Mouse (Mus musculus) activated CD4-positive, CD25-positive, alpha-beta regulatory T cell, adult 4 months (primary cell): Measurements from ENCODE around the gene Dcaf5. TPM values are rescaled to one million over a fixed set of nuclear protein-coding genes. Genes with fewer than 3 reads are reported as not detected.

Experiments
- ATAC-seq: one replicate; pipeline ENCODE4 v1.8.0; 2017
- polyA plus RNA-seq, 2 experiments: library from polyadenylated mRNA; unstranded; fragments of 100-300 nt; shearing (Covaris generic); gene quantifications; one replicate each; pipeline ENCODE4 v1.2.1; 2017

Dcaf5 gene
- polyA plus RNA-seq, 2 experiments from 2014 or later: 14.9 to 19.0 TPM

DNA sequence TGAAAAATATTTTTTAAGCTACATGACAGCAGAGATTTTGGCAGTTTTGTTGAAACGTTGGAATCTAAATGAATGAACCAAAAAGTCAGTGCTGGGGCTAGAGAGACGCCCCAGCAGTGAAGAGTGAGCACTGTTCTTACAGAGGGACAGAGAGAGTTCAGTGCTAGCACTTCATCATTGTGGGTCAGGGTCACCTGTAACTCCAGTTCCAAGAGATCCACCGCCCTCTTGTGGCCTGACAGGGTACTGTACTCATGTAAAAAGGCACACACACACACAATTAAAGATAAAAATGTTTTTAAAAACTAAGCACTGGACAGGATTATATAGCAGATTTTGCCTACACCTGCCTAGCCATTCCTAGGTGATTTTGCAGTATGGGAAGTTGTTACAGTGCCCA is 29.8 kb downstream of the Dcaf5 start:
- no peak for ATAC-seq

DNA sequence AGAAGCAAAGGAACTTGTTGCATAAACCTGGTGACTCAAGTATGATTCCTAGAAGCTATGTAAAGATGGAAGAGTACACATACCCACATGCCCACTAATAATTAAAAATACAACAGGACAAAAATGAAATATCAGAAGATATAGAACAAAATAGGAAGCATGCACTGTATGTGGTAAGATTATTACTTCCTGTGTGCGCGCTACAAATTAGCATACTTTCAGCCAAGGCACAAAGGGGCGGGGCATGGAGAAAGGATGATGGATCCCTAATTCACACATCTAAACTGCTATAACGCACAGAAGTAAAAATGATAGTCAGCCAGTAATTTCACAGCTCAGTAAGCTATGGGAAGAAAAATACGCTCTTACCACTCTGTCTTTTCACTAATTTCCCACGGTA is 32.3 kb downstream of the Dcaf5 start:
- no peak for ATAC-seq

DNA sequence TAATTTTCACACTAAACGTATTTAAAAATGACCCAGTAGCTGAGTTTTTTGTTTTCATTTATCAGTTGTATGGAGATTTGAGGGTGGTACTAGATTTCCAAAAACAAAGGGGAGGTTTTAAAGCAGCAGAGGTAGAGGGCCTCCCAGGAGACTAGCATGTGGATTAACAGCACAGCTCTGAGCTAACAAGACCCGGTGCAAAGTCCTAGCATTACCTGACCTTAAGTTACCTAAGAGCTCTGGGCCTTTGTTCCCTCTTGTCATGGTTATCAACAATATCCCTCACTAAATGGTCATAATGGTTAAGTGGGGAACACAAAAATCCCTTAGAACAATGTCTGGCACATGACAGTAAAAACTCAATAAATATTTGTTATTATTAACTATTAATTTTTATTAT is 37.3 kb downstream of the Dcaf5 start:
- no peak for ATAC-seq

DNA sequence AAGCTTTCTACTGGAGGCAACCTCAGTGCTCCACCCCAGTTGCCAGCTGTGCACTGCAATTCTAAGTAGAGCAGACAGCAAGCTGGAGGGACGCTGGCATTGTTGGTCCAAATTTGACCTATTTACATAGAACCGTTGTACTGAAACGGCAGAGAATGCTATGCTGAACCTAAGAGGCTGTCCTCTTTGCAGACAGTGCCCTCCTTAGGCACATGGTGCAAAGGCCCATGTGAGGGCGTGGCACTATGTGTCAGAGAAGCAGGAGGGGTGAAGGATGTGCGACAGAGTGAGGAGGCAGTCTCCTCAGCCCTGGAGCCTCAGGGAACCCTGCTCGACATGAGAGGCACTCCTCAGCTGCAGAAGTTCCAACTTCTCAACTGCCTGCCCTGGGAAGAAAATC is 40.0 kb downstream of the Dcaf5 start:
- no peak for ATAC-seq

DNA sequence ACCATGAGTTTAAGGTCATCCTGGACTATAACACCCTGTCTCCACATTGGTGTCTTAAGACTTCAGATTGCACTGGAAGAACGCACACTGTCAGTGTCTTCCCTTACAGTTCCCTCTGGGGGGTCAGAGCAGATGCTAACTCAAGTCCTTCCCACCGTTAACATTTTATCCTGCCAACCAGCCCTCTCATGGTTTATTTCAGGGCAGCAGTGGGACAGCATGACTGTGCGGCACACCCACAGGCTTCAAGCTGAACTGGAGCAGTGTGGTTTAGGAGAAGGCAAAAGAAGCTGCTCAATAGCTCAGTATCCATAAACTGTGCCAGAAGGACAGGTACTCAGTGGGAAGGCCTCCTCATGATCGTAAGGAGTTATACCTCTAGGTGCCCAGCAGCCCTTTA is 41.1 kb downstream of the Dcaf5 start:
- no peak for ATAC-seq

DNA sequence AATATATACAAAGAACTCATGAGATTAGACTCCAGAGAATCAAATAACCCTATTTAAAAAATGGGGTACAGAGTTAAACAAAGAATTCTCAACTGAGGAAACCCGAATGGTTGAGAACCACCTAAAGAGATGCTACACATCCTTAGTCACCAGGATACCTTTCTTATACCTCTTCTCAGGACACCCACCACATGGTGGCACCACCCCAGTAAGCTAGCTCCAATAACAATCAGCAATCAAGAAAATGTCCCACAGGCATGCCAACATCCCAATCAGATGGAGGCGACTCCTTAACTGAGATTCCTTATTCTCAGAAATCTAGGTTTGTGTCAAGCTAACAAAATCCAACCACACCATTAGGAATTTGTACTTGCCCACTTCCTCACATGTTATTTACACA is 42.4 kb downstream of the Dcaf5 start:
- no peak for ATAC-seq

DNA sequence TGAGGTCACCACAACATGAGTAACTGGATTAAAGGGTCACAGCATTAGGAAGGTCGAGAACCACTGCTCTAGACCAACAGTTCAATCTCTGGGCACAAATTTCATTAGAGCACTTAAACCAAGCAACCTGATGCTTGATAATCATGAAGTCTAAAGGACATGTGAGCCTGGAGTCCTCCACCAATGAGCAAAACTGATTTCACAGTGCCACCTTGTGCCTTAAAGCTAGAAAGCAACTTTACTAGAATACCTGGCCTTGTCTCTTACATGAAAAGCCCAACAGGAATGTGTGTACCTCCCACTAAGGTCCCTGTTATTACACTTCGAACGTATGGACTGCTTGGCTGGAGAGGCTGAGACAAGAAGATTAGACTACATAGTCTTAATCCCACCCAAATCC is 47.0 kb downstream of the Dcaf5 start:
- ATAC-seq: no peak

DNA sequence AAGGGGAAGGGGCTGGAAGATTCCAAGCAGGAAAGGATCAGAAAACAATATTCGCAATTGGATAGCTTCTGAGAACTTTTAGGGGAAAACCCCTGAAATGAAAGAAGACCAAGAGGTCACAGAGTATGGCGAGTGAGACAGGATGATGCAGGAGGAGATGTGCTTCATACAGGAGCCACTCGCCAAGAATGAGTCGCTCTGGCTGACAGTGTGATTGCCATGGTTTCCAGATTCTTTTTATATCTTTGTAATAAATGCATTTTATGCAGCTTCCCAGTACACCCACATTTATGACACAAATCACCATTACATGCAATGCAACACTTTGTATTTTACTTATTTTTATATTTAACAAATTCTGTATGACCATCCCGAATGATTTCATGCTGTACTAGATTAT is 49.1 kb downstream of the Dcaf5 start:
- ATAC-seq: no peak

DNA sequence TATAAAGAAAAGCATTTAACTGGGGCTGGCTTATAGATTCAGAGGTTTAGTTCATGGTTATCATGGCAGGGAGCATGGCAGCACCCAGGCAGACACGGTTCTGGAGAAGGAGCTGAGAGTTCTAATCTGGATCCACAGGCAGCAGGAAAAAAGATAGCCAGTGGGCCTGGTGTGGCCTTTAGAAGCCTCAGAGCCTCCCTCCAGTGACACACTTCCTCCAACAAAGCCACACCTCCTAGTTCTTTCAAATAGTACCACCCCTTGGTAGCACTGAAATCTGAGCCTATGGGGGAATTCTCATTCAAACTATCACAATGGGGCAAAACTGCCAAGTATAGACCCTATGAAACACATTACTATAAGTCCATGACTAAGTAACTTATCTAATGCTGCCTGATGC is 51.0 kb downstream of the Dcaf5 start:
- ATAC-seq: no peak

DNA sequence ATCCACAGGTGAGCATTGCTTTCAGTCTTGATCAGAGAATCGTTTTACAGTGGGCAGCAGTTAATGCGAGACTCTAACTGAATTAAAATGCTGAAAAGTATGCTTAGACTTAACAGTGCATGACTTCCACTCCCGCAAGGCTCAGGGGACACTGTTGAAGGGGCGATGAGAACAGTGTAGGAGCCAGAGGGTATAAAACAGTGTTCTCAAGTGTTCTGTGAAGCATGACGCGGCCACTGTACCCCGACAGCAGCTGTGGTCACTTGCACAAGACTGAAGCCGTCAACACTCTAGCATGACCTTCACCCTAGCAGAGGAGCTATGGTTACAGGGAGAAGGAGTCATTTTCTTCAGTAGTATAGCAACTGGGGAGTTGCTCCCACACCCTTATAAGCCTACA is 52.9 kb downstream of the Dcaf5 start:
- ATAC-seq: no peak

DNA sequence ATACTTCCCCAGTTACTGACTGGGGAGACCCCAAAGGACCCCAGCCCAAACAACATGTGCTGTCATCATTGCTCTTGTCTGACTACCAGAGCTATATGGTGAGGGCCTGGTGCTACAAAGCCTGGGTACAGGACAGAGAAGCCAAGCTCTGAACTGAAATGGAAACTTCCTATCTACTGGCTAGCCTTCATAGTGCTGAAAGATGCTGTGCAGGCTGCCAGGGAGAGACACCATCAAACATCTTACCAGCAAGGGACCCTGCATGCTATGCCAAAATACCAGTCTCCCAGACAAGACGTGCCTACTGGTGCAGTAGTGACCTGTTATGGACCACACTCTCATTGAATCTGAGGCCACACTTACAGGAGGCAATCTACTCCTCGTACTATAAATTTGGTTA is 53.6 kb downstream of the Dcaf5 start:
- ATAC-seq: no peak

DNA sequence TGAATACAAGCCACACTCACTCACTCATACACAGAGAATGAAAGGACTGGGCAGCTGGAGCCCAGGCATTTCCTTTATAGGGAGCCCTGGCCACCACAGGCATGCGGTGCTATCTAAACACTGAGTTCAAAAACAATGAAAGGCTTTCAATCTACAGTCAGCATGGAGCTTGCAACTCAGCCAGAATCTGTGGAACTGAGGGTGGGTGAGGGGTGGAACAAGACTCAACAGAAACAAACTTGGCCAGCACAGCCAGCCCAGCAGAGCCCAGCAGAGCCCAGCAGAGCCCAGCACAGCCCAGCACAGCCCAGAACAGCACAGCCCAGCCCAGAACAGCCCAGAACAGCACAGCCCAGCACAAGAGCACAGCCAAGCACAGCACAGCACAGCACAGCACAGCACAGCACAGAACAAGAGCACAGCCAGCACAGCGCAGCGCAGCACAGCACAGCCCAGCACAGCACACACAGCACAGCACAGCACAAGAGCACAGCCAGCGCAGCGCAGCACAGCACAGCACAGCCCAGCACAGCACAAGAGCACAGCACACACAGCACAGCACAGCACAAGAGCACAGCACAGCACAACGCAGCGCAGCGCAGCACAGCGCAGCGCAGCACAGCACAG is 56.5 kb downstream of the Dcaf5 start:
- no peak for ATAC-seq

DNA sequence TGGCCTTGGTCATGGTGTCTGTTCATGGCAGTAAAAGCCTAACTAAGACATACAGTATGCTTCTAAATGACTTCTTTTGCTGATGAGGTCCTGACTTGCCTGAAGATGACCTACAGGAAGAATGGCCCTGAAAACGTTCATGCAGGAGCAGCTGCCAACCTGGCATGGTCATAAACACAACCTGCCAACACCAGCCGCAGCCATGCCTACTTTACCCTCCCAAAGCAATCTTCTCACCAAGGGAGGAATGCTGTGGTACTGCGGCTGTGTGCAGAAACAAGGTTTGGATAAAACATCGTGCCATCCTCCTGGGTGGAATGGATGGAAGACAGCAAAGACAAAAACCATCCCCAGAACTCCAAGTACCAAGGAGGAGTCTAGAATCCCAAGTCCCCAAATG is 57.0 kb downstream of the Dcaf5 start:
- ATAC-seq: no peak

DNA sequence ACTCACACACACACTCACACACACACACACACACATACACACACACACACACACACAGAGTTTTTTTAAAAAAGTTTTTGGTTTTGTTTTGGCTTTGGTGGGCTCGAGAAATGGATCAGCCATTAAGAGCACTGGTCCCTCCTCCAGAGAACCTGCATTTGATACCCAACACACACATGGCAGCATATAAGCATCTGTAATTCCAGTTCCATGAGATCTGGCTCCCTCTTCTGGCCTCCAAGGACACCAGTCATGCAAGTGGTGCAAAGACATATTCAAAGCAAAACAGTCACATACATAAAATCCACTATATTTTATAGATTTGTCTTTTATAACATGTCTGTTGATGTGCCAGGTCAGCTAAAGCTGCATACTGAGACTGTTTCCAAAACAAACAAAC is 58.8 kb downstream of the Dcaf5 start:
- ATAC-seq: no peak

DNA sequence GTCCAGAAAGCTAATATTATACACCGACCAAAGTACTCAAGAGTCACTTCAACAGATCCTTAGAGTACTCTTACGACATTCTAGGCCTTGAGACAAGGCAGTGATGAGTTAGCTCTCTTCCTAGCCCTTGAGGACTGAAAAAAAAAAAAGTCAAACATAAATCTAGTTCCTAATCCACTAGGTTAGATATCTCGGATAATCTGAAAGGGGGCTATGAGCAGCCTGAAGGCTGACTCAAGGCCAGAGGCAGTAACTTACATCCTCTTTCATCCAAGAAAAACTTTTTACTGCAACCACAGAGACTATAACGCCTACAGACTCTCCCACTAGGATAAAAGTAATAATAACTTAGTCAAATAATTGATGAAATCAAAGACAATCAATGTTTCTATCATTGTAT is 60.7 kb downstream of the Dcaf5 start:
- no peak for ATAC-seq

DNA sequence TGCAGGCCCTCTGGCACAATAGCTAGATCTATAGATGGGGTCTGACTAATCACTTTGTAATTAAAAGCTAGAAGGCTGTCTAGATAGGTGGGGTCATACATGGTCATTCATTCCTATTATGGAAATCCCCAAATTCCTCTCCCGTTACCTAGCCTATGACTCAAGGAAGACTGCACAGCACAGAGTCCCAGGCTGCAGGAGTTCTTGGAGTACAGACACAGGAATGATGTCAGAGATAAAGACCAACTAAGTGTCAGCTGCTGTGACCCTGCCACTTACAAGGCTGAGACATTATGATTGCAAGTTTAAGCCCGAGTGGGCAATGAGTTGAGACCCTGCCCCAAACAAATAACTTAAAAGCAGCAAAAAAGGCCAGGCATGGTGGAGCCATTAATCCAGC is 61.7 kb downstream of the Dcaf5 start:
- ATAC-seq: no peak

DNA sequence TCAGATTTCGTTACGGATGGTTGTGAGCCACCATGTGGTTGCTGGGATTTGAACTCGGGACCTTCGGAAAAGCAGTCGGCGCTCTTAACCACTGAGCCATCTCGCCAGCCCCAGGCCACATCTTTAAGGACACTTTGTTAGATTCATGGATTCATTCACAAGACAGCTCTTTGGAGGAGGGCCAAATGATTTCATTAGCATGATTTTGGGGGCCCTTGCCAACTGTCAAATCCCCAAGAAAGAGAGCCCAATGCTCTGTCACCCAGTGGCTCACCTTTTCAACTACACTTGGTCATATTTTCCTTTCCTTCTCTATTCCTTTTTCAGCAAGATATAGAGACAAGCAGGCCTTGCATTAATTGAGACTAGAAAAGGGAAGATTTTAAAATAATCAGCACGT is 63.5 kb downstream of the Dcaf5 start:
- ATAC-seq: no peak

DNA sequence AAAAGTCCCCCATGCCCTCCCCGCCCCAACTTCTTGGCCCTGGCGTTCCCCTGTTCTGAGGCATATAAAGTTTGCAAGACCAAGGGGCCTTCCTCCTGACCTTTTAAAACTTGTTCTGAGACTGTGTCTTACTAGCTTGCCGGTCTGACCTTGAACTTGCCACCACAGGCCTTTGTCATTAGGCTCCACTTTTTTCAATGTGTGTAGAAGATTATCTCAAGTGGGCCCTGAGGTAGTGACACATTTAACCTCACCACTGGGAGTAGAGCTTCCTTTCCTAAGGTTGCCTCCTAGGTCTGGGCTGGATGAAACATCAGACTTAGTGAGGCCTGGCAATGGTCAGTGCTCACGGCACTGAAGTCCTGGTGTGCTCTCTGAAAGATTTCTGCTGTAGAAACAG is 69.2 kb downstream of the Dcaf5 start:
- ATAC-seq: no peak

DNA sequence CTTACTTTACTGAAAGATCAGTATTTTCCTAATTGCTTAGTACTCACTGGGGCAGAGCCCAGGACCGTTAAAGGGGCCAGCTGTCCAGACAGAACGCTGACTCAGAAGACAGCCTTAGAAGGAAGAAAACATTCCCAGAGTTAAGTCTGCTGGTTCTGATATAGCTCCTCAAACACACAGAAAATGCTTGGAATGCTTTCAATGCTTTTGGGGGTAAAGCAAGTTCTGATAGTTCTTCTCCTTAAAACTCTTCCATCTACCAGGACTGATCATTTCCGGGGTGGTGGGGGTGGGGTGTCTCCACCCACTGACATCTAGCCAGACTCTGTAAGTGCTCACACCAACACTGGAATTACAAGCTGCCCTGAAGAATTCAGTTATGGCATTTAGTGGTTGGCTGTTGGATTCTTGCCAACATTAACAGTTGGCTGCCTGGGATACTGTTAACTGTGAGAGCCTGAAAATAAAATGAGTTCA is 70.4 kb downstream of the Dcaf5 start:
- ATAC-seq: no peak

DNA sequence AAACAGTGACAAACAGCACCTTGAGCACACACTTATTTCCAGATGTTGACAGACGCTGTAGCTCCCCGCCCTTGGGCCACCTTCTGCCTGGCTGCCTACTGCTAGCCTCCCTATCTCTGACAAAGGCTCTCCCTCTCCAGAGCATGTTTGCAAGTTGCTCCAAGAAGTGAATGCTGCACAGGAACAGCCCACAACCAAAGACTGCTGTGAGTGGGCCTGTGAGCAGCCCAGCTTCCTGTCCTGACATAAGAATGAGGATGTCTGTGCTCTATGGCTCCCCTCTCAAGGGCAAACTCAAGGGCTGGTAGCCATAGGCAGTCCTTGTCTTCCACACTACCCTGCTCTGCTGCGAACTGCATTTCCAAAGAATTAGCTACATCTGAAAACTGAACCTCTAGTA is 71.1 kb downstream of the Dcaf5 start:
- ATAC-seq: no peak

DNA sequence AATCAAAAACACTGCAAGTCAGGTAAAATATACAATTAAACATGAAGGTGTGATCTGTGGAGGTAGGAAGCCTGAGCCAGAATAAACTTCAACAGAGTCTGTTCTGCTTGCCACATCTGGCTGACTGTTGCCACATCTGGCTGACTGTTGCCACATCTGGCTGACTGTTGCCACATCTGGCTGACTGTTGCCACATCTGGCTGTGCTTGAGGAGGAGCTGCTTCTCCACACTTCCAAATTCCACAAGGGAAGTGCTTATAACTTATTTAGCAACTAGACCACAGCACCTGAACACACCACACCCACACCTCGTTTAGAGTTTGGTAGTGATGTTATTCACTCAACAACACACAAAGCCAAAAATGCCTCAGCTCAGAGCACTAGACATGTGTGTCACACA is 74.7 kb downstream of the Dcaf5 start:
- ATAC-seq: no peak

DNA sequence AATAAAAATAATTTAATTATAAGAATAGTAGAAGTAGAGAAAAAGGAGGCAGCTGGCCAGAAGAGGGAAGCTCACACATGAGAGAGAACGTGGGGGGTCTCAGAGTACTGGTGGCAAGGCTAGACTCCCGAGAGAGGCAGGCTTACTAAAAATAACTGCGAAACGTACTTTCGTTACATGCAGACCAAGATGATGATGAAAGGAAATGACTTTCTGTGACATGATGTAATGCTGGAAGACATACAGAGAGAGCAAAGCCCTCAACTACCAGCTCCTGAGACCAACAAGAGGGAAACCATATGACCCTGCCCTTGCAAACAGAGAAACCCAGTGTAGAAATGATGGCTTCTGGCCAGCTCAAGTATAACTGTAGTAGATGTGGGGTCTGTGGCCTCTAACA is 76.1 kb downstream of the Dcaf5 start:
- ATAC-seq: no peak

DNA sequence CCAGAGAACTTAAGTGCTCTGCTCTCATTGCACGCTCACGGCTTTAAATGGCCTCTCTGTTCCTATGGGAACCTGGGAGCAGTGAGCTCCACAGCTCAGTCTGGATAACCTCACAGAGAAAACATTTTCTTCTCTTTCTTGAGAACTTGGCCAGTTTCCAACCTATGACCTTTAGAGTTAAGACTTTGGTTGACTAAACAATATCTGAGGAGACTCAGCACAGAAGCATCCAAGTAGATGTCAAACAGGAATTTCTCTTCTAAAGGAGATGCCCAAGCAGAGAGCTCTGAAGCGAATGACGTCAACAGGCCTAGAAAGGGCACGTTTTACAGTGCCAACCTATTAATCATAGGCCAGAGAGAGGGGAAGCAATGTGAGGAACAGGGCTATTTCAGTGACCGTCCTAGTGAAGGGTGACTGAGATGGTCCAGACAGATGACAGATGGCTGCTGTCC is 91.6 kb downstream of the Dcaf5 start:
- ATAC-seq: no peak

DNA sequence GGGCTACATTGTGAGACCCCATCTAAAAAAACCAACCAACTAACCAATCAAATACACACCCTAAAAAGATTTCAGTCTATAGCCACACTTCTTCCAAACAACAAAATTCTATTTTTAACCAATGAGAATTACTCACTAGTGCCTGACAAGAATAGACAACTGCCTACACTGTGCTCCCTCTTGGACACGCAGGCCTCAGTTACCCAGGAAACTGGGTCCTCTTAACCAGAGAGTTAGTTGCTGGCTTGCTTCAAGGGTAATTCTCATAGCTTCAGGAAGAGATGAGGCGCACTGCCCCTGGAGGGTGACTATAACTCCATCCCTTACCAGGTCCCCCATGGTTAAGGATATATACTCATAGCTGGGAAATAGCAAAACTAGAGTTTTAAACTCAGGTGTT is 95.5 kb downstream of the Dcaf5 start:
- no peak for ATAC-seq

DNA sequence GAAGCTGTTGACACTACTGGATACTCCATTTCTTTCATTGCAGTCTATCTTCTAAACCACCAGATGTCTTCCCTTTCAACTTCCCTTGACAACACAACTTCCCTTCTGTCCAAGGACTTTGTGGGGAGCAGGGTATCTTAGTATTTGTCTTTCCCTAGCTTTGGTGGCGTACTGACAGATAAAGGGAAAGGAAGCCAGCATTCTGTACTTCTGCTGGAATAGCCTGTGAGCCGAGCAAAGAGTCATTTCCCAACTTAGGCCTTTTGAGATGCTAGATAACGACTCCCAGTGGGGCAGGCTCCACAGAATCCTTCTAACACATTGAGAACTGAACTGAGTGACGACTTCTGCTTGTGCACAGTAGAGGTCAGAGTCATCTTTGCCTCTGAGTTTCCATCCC is 102.2 kb downstream of the Dcaf5 start:
- no peak for ATAC-seq

DNA sequence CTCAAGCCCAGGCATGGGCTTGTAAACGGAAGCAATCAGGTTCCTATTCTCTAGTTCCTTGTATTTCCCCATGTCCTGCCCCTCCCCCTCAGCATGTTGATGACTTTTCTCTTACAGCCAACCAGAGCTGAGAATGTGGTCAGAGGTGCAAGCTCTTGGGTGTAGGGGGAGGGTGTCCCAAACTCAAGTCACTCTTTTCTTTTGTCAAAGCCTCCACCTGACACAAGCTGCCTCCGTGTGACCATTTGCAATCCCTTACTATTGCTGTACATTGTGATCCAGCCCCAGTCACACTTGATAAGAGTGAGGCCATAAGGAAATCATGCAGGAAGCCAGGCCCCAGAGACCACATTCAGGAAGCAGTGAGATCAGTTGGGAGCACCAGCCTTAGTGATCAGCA is 104.8 kb downstream of the Dcaf5 start:
- ATAC-seq: no peak
